Mouse (Mus musculus) CD4-positive helper T cell, adult 2 months (primary cell): ENCODE measurements at regions not wholly inside any gene's neighbourhood (a gene's known extent, or its start where the extent isn't known, plus 50 kb on each side); places are given as distances from the start of the nearest gene placed in this dataset.

ENCODE experiments used
- DNase-seq: peaks from one replicate; pipeline ENCODE4 v3.0.0-alpha.2; 2012; ENCODE audit warnings: low read depth, missing footprints, low spot score

DNA sequence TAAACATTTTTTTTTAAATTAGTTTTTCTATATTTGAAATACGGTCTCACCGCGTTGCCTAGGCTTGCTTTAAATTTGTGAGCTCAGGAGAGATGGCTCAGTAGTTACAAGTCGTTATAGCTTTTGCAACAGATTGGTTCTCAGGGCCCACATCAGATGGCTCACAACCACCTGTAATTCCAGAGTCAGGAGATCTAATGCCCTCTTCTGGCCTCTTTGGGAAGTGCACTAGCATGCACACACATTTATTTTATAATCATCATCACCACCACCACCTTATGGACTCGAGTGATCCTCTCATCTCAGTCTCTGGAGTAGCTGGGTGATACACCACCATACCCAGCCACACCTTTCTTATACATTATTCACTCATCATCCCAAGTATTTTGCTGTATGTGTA is 116.9 kb upstream of the Egln3 start:
- DNase-seq: no peak

DNA sequence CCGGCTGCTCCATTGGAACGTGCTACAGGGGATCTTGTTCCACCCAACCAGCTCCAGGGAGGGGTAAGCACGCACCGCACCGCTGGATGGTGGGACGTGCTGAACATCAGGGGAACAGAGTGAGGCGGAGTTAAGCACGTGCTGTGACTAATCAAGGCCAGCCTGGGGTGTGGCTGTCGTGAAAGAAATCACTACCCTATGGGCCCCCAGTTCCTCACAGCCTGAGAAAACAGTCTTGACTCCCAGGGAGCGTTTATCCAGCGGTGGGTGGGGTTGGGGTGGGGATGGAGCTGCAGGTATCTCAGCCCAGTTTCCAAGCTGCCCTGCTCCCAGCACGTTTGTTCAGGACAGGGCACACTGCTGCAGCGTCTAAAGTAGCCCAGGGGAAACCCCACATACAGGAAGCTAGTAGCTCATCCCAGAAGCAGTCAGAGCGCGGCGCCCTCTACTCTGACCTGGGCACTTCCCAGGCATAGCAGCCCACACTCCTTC is 113.4 kb upstream of the Egln3 start:
- peak; percentile 72 for DNase-seq

DNA sequence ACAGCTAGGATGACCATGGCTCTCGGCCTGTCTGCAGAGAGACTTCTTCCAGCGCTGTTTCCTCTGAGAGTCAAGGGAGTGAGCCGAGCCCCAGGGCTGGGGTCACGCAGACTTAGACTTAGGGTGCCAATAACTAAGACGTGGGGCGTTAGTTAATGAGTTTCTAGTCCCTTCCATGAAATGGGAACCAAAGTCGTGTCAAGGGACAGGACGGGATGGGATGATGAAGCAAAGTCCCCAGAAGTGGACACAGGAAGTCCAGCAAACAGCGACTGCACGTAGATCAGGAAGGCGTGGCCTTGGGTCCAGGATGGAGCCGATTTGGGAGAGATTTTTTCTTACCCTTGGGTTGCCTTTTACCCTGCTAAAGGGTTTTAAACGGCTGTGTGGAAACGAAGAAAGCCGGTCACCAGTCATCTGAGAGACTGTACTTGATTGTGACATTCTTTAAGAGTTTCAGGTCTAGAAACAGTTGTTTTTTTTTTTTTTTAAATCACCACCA is 112.5 kb upstream of the Egln3 start:
- DNase-seq: no peak

DNA sequence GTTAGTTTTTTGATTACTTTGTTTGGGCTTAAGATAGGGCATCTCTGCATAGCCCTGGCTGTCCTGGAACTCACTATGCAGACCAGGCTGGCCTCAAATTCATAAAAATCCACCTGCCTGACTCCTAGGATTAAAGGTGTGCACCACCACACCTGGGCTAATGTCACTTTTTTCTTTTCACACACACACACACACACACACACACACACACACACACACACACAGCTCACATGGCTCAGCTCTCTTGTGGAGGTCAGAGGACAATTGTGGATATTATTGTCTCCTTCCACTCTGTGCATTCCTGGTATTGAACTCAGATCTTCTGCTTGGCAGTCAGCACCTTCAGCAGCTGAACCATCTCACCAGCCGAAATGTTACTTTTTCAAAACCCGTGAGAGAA is 110.5 kb upstream of the Egln3 start:
- DNase-seq: no peak

DNA sequence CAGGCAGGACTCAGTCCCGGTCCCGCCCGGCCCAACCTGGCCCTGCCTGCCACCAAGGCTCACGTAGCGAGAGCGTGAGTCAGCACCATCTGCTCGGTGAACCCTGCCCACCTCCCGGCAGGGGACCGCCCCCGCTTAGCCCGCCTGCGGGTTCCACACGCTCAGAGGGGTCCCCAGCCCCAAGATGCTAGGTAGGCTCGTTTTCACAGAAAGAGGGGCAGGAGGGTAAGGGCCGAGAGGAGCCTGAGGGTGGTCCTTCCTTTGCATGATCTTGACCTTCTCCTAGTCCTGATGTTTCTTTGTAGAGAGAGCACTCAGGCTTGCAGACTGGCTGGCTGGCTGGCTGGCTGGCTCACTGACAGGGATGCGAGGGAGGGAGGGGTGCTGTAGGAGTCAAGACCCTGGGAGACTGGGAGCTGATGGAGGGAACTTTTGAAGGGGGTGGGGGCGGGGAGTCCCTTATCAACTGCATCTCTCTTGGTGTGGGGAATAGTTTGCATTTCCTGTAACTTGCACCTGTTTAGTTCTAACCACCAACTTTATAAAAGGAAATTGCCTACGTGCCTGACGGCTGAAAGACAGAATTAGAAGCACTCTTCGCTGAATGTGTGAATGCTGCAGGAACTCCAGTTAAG is 109.7 kb upstream of the Egln3 start:
- DNase-seq: peak; percentile 81

DNA sequence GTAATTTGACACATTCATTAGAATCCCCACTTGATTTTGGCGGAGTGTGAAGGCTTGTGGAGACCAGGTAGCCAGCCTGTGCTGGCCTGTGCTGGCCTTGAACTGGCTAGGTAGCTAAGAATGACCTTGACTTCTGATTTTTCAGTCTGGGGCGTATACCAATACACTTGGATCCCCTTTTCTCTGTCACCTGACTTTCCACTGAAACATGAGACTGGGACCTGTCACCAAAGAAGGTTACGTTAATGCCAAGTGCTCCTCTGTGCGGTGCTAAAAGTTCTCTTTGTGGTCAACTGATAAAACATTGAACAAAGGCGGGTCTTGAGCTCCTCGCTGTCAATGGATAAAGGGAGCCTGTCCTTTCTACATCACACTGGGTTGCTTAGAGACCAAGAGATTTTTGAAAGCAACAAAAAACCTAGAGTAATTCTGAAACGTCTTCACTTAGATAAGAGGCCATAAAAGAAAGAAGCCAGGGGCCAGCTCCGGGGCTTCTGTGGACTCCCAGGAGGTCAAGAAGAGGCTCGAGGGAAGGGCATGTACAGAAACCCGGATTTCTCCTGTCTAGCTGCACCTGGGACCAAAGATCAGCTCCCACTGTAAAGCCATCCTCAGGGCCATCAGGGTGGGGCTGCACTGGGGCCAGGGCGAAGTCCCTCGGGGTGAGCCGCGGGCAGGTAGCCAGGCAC is 109.0 kb upstream of the Egln3 start:
- peak; percentile 63 for DNase-seq

DNA sequence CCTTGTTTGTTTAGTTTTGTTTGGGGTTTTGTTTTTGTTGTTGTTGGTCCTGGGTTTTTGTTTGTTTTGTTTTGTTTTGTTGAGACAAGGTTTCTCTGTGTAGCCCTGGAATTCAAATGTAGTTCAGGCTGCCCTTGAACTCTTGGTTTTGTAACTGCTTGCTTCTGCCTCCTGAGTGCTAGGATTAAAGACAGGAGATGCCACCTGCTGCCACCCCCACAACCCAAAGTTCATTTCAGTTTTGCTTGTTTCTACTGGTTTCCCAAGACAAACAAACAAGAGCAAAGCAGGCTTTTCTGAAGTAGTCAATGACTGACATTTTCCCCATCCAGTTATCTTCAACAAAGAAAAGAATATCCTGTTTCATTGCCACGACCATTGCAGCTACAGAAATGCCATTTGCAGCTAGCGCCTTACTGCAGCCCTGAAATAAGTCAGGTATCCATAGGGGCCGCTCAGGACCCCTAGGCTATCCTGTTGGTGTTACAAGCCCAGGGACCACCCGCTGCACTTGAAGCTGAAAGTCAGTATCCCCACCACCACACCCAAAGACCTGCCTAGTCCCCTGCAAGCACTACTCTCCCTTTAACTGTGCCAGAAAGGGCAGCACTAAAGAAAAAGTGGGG is 108.3 kb upstream of the Egln3 start:
- DNase-seq: peak; percentile 63

- no peak for DNase-seq
Measured at GRCm38 (mm10) chr12:54309874-54310273, 106.2 kb upstream of the Egln3 start.

- no peak for DNase-seq
Measured at GRCm38 (mm10) chr12:54309219-54309618, 105.6 kb upstream of the Egln3 start.

GRCm38 (mm10) chr12:54305135-54305630 is 101.5 kb upstream of the Egln3 start:
- DNase-seq: no peak

- no peak for DNase-seq
Measured at GRCm38 (mm10) chr12:54303746-54304145, 100.1 kb upstream of the Egln3 start.

- DNase-seq: no peak
Measured at GRCm38 (mm10) chr12:54299506-54299905, 95.8 kb upstream of the Egln3 start.

DNA sequence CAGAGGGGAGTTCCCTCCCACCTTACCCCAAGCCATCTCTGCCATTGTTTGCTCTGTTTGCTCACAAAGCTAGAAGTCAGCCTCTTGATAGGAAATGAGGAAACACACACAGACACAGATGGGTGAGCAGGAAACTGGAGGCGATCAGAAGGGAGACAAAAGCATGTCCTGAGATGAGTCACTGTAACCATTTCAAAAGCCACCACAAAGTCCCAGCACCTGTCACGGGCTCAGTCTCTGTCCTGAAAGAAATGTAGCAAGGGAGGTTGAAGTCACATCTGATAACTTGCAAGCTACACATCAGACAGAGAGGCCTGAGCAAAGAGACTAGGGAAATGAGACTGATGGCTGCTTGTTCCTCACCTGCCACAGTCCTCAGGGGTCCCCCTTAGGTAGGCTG is 89.6 kb upstream of the Egln3 start:
- peak; percentile 89 for DNase-seq

- no peak for DNase-seq
Measured at GRCm38 (mm10) chr12:54290311-54290710, 86.7 kb upstream of the Egln3 start.

- DNase-seq: no peak
Measured at GRCm38 (mm10) chr12:54288747-54289146, 85.1 kb upstream of the Egln3 start.

GRCm38 (mm10) chr12:54288041-54288502 is 84.4 kb upstream of the Egln3 start:
- no peak for DNase-seq

GRCm38 (mm10) chr12:54286911-54287819 is 83.5 kb upstream of the Egln3 start:
- DNase-seq: no peak

- DNase-seq: no peak
Measured at GRCm38 (mm10) chr12:54283646-54284045, 80.0 kb upstream of the Egln3 start.

DNA sequence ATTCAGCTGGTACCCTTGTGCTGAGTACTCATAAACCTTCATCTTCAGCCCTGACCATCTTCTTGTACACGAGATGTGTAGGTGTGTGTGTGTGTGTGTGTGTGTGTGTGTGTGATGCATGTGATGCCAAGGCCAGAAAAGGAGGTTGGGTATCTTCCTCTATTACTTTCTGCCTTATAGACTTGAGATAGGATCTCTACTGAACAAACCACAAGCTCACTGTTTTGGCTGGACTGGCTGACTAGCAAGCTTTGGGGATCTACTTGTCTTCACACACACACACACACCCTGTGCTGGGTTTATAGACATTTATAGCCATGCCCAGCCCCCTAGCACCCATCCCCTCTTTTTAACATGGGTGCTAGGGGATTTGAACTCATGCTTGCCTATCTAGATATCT is 79.4 kb upstream of the Egln3 start:
- no peak for DNase-seq

DNA sequence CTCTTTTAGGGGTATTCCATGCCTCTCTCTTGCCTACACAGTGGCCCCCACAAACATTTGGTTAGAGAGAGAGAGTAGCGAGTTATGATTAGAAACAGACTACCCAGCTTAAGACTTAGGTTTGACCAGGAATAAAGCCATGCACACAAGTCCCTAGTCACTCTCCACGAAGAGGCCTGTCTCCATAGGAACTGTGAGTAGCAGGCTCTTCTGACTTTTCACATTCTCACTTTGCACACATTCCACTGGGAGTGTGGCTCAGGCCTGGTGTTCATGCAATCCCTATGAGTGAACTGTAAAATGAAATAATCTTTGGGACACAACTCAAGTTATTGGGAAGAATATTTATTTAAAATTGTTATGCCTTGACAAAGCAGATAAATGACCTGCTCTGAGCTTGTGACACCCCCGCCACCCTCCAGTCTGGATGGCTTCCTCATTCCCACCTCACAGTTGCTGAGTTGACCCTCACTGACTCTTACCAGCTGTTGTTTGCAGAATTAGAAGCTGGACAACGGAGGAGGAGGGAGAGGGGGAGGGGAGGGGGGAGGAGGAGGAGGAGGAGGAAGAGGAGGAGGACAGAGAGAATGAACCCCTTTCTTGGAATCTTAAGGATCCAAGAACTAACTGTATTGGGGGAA is 78.7 kb upstream of the Egln3 start:
- no peak for DNase-seq

DNA sequence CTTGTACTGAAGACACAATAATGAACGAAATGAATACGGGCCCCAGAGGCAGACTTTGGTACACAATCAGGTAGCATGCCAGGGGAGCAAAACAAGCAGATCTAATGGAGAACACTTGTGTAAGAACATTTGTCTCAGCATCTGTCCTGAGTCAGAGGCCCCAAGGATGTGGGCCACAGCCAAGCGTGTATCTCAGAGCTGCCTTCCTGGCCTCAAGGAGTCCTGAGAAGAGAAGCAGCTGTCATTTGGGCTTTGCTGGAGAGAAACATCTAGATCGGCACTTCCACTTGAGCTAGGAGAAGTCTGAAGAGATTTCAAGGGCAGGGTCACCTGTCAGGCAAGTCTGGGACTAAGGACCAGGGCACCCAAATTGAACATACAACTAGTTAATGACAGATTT is 76.8 kb upstream of the Egln3 start:
- DNase-seq: no peak
